Mouse (Mus musculus): Measurements from ENCODE around the gene Gps1. TPM values are rescaled to one million over a fixed set of nuclear protein-coding genes. Genes with fewer than 3 reads are reported as not detected.

The Gps1 gene
- total RNA-seq, 2 experiments from 2014 or later = 49.5 to 51.8 TPM

GRCm38 (mm10) chr11:120833555-120834280 lies 49.6 kb downstream of the Gps1 start:
- DNase-seq = peak; percentile 1
- intact Hi-C loops (cut with DNase I; ENCODE audit: low total_unique reads) = no loop called here

Other genes with a start within 250 kb of the Gps1 start
- gene Mcrip1, start 234.5 kb upstream of the Gps1 start, total RNA-seq (2021) = 10 to 100 TPM; 31.1 to 33.3 TPM
- gene Ppp1r27, start 233.1 kb upstream of the Gps1 start, total RNA-seq (2021) = 100 to 1,000 TPM; 159 to 234 TPM
- 100 to 1,000 TPM; 264 to 301 TPM for gene P4hb, start 211.0 kb upstream of the Gps1 start, total RNA-seq (2021)
- 100 to 1,000 TPM; 118 to 144 TPM for gene Arhgdia, start 202.6 kb upstream of the Gps1 start, total RNA-seq (2021)
- gene Alyref, start 185.9 kb upstream of the Gps1 start, total RNA-seq (2021) = 10 to 100 TPM; 44.6 to 60.9 TPM
- gene Anapc11, start 185.9 kb upstream of the Gps1 start, total RNA-seq (2021) = 10 to 100 TPM; 54.0 to 55.6 TPM
- not detected for gene Npb, start 175.8 kb upstream of the Gps1 start, total RNA-seq (2021)
- 10 to 100 TPM; 25.7 to 25.8 TPM for gene Pcyt2, start 166.3 kb upstream of the Gps1 start, total RNA-seq (2021)
- gene Sirt7, start 159.0 kb upstream of the Gps1 start, total RNA-seq (2021) = 1 to 10 TPM; 5.2 to 5.4 TPM
- 10 to 100 TPM; 29.9 to 33.1 TPM for gene Mafg, start 150.7 kb upstream of the Gps1 start, total RNA-seq (2021)
- gene Pycr1, start 140.5 kb upstream of the Gps1 start, total RNA-seq (2021) = 10 to 100 TPM; 10.3 to 13.3 TPM
- gene Myadml2, start 136.1 kb upstream of the Gps1 start, total RNA-seq (2021) = 100 to 1,000 TPM; 111 to 136 TPM
- gene Notum, start 123.1 kb upstream of the Gps1 start, total RNA-seq (2021) = under 1 TPM in 1 of 2 experiments, not detected in 1; 0.39 TPM
- 10 to 100 TPM; 25.0 to 26.9 TPM for gene Aspscr1, start 111.3 kb upstream of the Gps1 start, total RNA-seq (2021)
- 10 to 100 TPM; 25.7 to 33.3 TPM for gene Cenpx, start 70.5 kb upstream of the Gps1 start, total RNA-seq (2021)
- gene Lrrc45, start 70.3 kb upstream of the Gps1 start, total RNA-seq (2021) = 1 to 10 TPM; 5.2 to 5.4 TPM
- gene Rac3, start 62.8 kb upstream of the Gps1 start, total RNA-seq (2021) = 1 to 10 TPM; 1.5 to 1.9 TPM
- 1 to 10 TPM; 5.4 to 6.2 TPM for gene Dcxr, start 57.0 kb upstream of the Gps1 start, total RNA-seq (2021)
- gene Cbr2, start 52.2 kb upstream of the Gps1 start, total RNA-seq (2021) = 10 to 100 TPM; 10.6 to 14.4 TPM
- gene Hmga1b, start 21.5 kb upstream of the Gps1 start, total RNA-seq (2021) = 10 to 100 TPM; 12.4 to 14.6 TPM
- gene Rfng, start 65 bp upstream of the Gps1 start, total RNA-seq (2021) = 1 to 10 TPM; 6.7 to 7.9 TPM
- gene Dus1l, start 12.1 kb downstream of the Gps1 start, total RNA-seq (2021) = 10 to 100 TPM; 35.2 to 37.4 TPM
- 10 to 100 TPM; 13.9 to 19.4 TPM for gene Fasn, start 40.3 kb downstream of the Gps1 start, total RNA-seq (2021)
- 1 to 10 TPM; 2.3 to 2.8 TPM for gene Ccdc57, start 148.6 kb downstream of the Gps1 start, total RNA-seq (2021)
- 100 to 1,000 TPM; 272 to 355 TPM for gene Slc16a3, start 164.2 kb downstream of the Gps1 start, total RNA-seq (2021)
- 10 to 100 TPM; 50.2 to 56.9 TPM for gene Csnk1d, start 207.1 kb downstream of the Gps1 start, total RNA-seq (2021)